Mouse (Mus musculus): ENCODE results near the gene Cacna1c. TPM values are rescaled to one million over a fixed set of nuclear protein-coding genes. Genes with fewer than 3 reads are reported as not detected.

The Cacna1c gene
- polyA plus RNA-seq, 1 experiment from 2014 or later: 4.0 TPM

- H3K4me3 ChIP-seq (replicated peaks): no peak overlapping the region
These were observed 325.9 kb downstream of the Cacna1c start for GRCm38 (mm10) chr6:118870241-118870841.

GRCm38 (mm10) chr6:118867384-118867783 is 328.8 kb downstream of the Cacna1c start:
- Histone ChIP-seq H3K4me1 (no peaks in the 10 kb centered on the region), H3K4me3 (replicated peaks) (no peak overlapping the region), H3K27me3 (replicated peaks) (no peaks in the 10 kb centered on the region), H3K27ac (no peak overlapping the region), H3K36me3 (no peaks in the 10 kb centered on the region), H3K9me3 (no peaks in the 10 kb centered on the region), H3K9ac (no peak overlapping the region), H3K4me2 (no peak overlapping the region)
- no peak for ATAC-seq (ENCODE audit: insufficient read depth, low FRiP score, low read depth)
- 76% methylated on average over 7 of the region's 7 CpGs for WGBS

More at GRCm38 (mm10) chr6:118870241-118870841, 325.9 kb downstream of the Cacna1c start:
- H3K27ac ChIP-seq: no peak overlapping the region
- H3K4me1 ChIP-seq: no peaks in the 10 kb centered on the region
- H3K36me3 ChIP-seq: no peaks in the 10 kb centered on the region
- no peak overlapping the region for H3K4me2 ChIP-seq
- 59% methylated on average over 7 of the region's 7 CpGs for WGBS
- no peak overlapping the region for H3K9ac ChIP-seq
- H3K27me3 ChIP-seq (replicated peaks): no peaks in the 10 kb centered on the region
- no peaks in the 10 kb centered on the region for H3K9me3 ChIP-seq
- no peak for ATAC-seq (ENCODE audit: insufficient read depth, low FRiP score, low read depth)

GRCm38 (mm10) chr6:118866889-118867288 is 329.3 kb downstream of the Cacna1c start:
- no peak overlapping the region for H3K27ac ChIP-seq
- H3K4me1 ChIP-seq: no peaks in the 10 kb centered on the region
- no peak overlapping the region for H3K4me2 ChIP-seq
- no peaks in the 10 kb centered on the region for H3K9me3 ChIP-seq
- 71% methylated on average over 3 of the region's 3 CpGs for WGBS
- no peaks in the 10 kb centered on the region for H3K27me3 ChIP-seq (replicated peaks)
- H3K4me3 ChIP-seq (replicated peaks): no peak overlapping the region
- no peaks in the 10 kb centered on the region for H3K36me3 ChIP-seq
- H3K9ac ChIP-seq: no peak overlapping the region
- no peak for ATAC-seq (ENCODE audit: insufficient read depth, low FRiP score, low read depth)

- Histone ChIP-seq H3K4me1 (no peaks in the 10 kb centered on the region), H3K27me3 (replicated peaks) (no peaks in the 10 kb centered on the region), H3K4me3 (replicated peaks) (no peak overlapping the region), H3K9me3 (no peaks in the 10 kb centered on the region), H3K36me3 (no peaks in the 10 kb centered on the region), H3K27ac (no peak overlapping the region), H3K4me2 (no peak overlapping the region), H3K9ac (no peak overlapping the region)
- ATAC-seq (ENCODE audit: insufficient read depth, low FRiP score, low read depth): no peak
- WGBS: 71% methylated on average over 5 of the region's 5 CpGs
These were observed 330.3 kb downstream of the Cacna1c start for GRCm38 (mm10) chr6:118865777-118866380.

- Histone ChIP-seq H3K4me3 (replicated peaks) (no peak overlapping the region), H3K27me3 (replicated peaks) (no peaks in the 10 kb centered on the region), H3K9me3 (no peaks in the 10 kb centered on the region), H3K4me1 (no peaks in the 10 kb centered on the region), H3K4me2 (no peak overlapping the region), H3K9ac (no peak overlapping the region), H3K27ac (no peak overlapping the region), H3K36me3 (no peaks in the 10 kb centered on the region)
- 56% methylated on average over 18 of the region's 18 CpGs for WGBS
- no peak for ATAC-seq (ENCODE audit: insufficient read depth, low FRiP score, low read depth)
These were observed 331.3 kb downstream of the Cacna1c start for GRCm38 (mm10) chr6:118864696-118865620.

GRCm38 (mm10) chr6:118862727-118863126 is 333.5 kb downstream of the Cacna1c start:
- Histone ChIP-seq H3K9ac (no peak overlapping the region), H3K36me3 (no peaks in the 10 kb centered on the region), H3K27me3 (replicated peaks) (no peaks in the 10 kb centered on the region), H3K4me2 (no peak overlapping the region), H3K4me1 (no peaks in the 10 kb centered on the region), H3K4me3 (replicated peaks) (no peak overlapping the region), H3K27ac (no peak overlapping the region), H3K9me3 (no peaks in the 10 kb centered on the region)
- ATAC-seq (ENCODE audit: insufficient read depth, low FRiP score, low read depth): no peak
- WGBS: 84% methylated on average over 9 of the region's 9 CpGs

GRCm38 (mm10) chr6:118862091-118862490 is 334.1 kb downstream of the Cacna1c start:
- H3K4me1 ChIP-seq: no peaks in the 10 kb centered on the region
- WGBS: 88% methylated on average over 5 of the region's 5 CpGs
- no peak overlapping the region for H3K4me2 ChIP-seq
- H3K36me3 ChIP-seq: no peaks in the 10 kb centered on the region
- no peak overlapping the region for H3K4me3 ChIP-seq (replicated peaks)
- ATAC-seq (ENCODE audit: insufficient read depth, low FRiP score, low read depth): no peak
- no peaks in the 10 kb centered on the region for H3K27me3 ChIP-seq (replicated peaks)
- no peaks in the 10 kb centered on the region for H3K9me3 ChIP-seq
- H3K9ac ChIP-seq: no peak overlapping the region
- H3K27ac ChIP-seq: no peak overlapping the region

- Histone ChIP-seq H3K4me2 (no peak overlapping the region), H3K4me3 (replicated peaks) (no peak overlapping the region), H3K27ac (no peak overlapping the region), H3K36me3 (no peaks in the 10 kb centered on the region), H3K27me3 (replicated peaks) (no peaks in the 10 kb centered on the region), H3K9ac (no peak overlapping the region), H3K4me1 (no peaks in the 10 kb centered on the region), H3K9me3 (no peaks in the 10 kb centered on the region)
- no peak for ATAC-seq (ENCODE audit: insufficient read depth, low FRiP score, low read depth)
- 34% methylated on average over 1 of the region's 1 CpGs for WGBS
These were observed 337.8 kb downstream of the Cacna1c start for GRCm38 (mm10) chr6:118858431-118858830.

GRCm38 (mm10) chr6:118852131-118852530 is 344.1 kb downstream of the Cacna1c start:
- no peaks in the 10 kb centered on the region for H3K4me1 ChIP-seq
- H3K9ac ChIP-seq: no peak overlapping the region
- no peak overlapping the region for H3K4me2 ChIP-seq
- 76% methylated on average over 6 of the region's 6 CpGs for WGBS
- ATAC-seq (ENCODE audit: insufficient read depth, low FRiP score, low read depth): no peak
- H3K27me3 ChIP-seq (replicated peaks): no peaks in the 10 kb centered on the region
- no peak overlapping the region for H3K27ac ChIP-seq
- no peaks in the 10 kb centered on the region for H3K36me3 ChIP-seq
- H3K9me3 ChIP-seq: no peaks in the 10 kb centered on the region
- no peak overlapping the region for H3K4me3 ChIP-seq (replicated peaks)

- Histone ChIP-seq H3K4me3 (replicated peaks) (no peak overlapping the region), H3K9me3 (no peaks in the 10 kb centered on the region), H3K4me2 (no peak overlapping the region), H3K9ac (no peak overlapping the region), H3K36me3 (no peaks in the 10 kb centered on the region), H3K4me1 (no peaks in the 10 kb centered on the region), H3K27ac (no peak overlapping the region), H3K27me3 (replicated peaks) (no peaks in the 10 kb centered on the region)
- ATAC-seq (ENCODE audit: insufficient read depth, low FRiP score, low read depth): no peak
- WGBS: 93% methylated on average over 3 of the region's 3 CpGs
These were observed 345.1 kb downstream of the Cacna1c start for GRCm38 (mm10) chr6:118851086-118851485.

GRCm38 (mm10) chr6:118848640-118849039 is 347.6 kb downstream of the Cacna1c start:
- no peak overlapping the region for H3K4me3 ChIP-seq (replicated peaks)
- H3K9me3 ChIP-seq: no peaks in the 10 kb centered on the region
- H3K4me1 ChIP-seq: no peaks in the 10 kb centered on the region
- H3K4me2 ChIP-seq: no peak overlapping the region
- no peaks in the 10 kb centered on the region for H3K27me3 ChIP-seq (replicated peaks)
- H3K36me3 ChIP-seq: no peaks in the 10 kb centered on the region
- no peak overlapping the region for H3K27ac ChIP-seq
- WGBS: 85% methylated on average over 2 of the region's 2 CpGs
- H3K9ac ChIP-seq: no peak overlapping the region
- no peak for ATAC-seq (ENCODE audit: insufficient read depth, low FRiP score, low read depth)

GRCm38 (mm10) chr6:118847751-118848150 is 348.5 kb downstream of the Cacna1c start:
- no peaks in the 10 kb centered on the region for H3K4me1 ChIP-seq
- no peak overlapping the region for H3K9ac ChIP-seq
- 67% methylated on average over 13 of the region's 13 CpGs for WGBS
- H3K9me3 ChIP-seq: no peaks in the 10 kb centered on the region
- no peak overlapping the region for H3K27ac ChIP-seq
- H3K4me2 ChIP-seq: no peak overlapping the region
- ATAC-seq (ENCODE audit: insufficient read depth, low FRiP score, low read depth): no peak
- H3K36me3 ChIP-seq: no peaks in the 10 kb centered on the region
- H3K27me3 ChIP-seq (replicated peaks): no peaks in the 10 kb centered on the region
- no peak overlapping the region for H3K4me3 ChIP-seq (replicated peaks)

Measured in stomach, embryonic 15.5 days (tissue).